Mouse (Mus musculus): ENCODE data around the gene Mettl23. TPM values are rescaled to one million over a fixed set of nuclear protein-coding genes. Genes with fewer than 3 reads are reported as not detected.
"Not testable (repeated sequence)": the region's sequence is repeated elsewhere in the genome, so short reads cannot be mapped to it uniquely, and the experiment has no call there.

The Mettl23 gene
- polyA plus RNA-seq, 1 experiment, result 36.5 TPM

GRCm38 (mm10) chr11:116878454-116878853, 35.4 kb downstream of the Mettl23 start:
- DNase-seq (ENCODE audit: low spot score), result no peak

- DNase-seq (ENCODE audit: low spot score), result no peak
Observed at GRCm38 (mm10) chr11:116880839-116881238, 37.8 kb downstream of the Mettl23 start.

DNA sequence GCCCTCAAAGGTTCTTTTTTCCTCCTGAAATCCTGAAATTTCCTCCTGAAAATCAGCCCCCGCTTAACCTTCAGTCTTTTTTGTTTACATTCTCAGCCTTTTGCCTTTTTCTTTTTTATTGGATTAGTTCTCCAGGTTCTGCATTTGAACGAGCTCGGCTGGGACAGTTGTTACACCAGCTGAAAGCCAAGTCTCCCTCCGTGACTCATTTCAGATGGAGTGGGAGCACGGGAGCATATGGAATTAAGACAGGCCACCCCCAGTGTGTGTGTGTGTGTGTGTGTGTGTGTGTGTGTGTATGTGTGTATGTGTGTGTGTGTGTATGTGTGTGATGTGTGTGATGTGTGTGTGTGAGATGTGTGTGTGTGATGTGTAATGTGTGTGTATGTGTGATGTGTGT, 38.4 kb downstream of the Mettl23 start:
- DNase-seq (ENCODE audit: low spot score), result no peak

- no peak for DNase-seq (ENCODE audit: low spot score)
Observed at GRCm38 (mm10) chr11:116882446-116882845, 39.4 kb downstream of the Mettl23 start.

DNA sequence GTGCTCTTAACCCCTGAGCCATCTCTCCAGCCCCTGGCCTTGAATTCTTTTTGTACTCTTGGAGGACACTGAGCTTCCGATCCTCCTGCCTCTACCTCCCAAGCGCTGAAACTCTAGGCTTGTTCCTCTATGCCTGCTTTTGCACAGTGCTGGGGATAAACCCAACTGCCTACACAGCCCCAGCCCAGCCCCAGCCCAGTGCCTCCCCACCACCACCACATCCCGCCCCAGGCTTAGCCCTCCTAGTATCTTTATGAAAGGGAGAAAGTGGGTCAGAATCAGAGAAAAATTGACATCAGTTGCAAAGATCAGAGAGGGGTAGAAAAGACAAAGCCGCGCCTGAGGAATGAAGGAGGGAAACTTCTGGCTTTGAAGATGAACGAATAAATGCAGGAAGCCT, 41.0 kb downstream of the Mettl23 start:
- DNase-seq (ENCODE audit: low spot score), result no peak

DNA sequence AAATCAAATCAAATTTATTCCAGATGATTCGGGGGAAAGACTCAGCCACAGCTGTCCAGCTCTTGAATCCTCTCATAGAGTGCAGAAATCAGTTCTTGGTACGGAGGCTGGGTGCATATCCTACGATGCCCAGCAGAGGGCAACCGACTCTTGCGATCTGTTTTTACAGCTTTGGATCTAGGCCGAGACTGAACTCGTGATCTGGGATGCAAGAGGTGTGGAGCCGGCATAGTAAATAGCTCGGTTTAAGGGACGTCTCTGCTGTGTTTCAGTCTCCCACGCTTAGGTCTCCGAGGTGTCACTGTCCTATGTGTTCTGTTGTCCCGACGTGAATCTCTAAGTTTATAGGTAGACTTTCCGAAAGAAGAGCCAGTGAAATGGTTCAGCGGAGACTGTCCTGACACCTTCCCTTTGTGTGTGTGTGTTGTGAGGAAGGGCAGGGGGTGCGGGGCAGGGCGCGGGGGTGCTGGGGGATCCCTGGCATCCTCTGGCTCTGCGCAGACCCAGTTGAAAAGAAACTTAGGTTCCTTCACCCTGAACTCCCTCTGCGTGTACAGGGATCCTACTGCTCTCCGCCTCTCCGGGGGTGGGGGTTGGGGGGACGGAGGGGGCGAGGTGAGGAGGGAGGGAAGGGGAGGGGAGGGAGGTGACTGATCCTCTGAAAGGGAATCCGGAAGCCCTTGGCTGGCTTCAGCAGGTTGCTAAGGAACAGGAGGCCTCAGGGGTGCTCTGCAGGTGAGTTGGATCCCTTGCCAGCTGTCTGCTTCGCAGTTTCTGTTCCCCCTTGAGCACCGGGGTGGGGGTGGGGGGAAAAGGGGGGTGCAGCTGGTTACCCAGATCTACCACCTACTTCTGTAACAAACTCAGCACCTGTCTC, 42.4 kb downstream of the Mettl23 start:
- DNase-seq (ENCODE audit: low spot score), result peak; percentile 35

DNA sequence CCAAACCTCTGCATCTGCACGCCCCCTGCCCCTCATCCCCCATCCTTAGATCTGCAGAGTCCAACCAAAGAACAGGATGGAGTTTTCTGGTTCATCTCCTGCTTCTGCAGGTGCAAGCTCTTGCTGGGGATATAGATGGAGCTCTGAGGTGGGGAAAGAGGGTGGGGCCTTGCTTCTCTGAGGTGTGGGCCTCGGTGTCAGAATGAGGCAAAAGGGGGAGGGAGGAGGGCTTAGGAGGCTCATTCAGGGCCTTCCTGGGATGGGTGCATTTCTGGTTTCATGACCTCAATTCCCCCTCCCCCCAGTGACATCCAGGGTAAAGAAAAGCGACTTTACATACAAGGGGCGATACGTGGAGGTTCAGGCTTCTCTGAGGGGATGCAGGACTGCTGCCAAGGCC, 44.1 kb downstream of the Mettl23 start:
- no peak for DNase-seq (ENCODE audit: low spot score)

DNA sequence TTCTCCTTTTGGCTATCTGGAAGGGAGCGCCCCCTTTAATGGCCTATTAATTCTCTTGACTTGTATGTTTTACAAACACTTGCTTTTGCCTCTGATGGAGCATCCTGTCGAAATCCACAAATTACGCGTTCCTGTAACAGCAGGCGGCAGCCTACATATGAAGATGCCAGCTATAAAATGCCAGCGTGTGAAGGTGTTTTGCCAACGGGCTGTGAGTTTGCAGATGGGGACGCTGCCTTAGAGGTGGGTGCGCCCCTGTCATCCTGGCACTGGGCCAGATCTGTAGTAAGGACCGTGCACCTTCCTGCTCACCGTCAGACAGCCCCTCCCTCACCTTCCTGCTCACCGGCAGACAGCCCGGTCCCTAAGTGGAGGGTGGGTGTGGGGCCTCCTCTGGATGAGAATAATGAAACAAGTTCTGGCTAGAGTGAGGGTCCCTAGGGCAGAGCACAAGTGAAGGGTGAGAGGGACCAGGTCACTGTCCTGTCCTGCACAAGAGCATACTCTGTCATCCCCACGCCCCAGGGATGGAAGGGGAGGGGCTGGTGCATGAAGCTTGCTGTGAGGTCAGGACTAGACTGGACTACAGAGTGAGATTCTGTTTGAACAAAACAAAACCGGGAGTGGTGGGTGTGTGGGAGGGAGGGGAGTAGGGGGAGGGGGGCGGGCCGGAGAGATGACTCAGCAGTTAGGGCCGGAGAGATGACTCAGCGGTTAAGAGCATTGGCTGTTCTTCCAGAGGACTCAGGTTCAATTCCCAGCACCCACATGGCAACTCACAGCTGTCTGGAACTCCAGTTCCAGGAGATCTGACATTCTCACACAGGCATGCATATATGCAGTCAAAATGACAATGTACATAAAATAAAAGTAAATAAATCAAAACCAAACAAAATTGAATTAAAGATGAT, 50.7 kb downstream of the Mettl23 start:
- DNase-seq (ENCODE audit: low spot score), result no peak

DNA sequence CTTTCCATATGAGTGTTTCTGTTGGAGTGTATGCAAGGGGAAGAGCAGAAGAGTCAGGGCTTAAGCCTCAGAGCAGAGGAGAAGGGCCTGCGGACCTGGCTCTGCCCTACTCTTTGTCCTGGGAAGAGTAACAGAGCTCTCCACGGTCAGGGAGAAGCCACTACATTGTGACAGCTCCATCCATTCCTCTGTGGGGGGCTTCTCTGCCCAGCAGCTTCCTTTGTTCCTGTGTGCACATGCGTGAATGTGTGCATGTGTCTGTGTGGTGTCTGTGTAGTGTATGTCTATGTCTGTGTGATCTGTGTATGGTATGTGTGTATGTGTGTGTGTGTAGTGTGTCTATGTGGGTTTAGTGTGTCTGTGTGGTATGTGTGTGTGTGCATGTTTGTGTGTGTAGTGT, 52.3 kb downstream of the Mettl23 start:
- no peak for DNase-seq (ENCODE audit: low spot score)

GRCm38 (mm10) chr11:116899247-116899646, 56.2 kb downstream of the Mettl23 start:
- DNase-seq (ENCODE audit: low spot score), result no peak

DNA sequence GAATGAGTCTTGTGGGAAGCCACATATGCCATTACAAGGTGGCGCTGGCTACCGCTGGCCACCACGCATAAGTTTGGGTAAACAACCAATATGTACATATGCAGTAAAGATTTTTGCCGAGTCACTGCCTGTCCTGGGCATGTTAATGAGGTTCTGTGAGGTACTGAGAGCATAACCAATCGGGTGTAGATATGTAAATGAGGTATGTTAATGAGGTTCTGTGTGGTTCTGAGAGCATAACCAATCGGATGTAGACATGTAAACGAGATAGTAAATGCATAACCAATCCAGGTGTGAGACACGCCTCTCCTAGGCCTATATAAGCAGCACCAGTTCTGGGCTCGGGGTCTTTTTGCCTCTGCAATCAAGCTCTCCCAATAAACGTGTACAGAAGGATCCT, 59.5 kb downstream of the Mettl23 start:
- not testable (repeated sequence) for DNase-seq (ENCODE audit: low spot score)

Other genes with a start within 250 kb of the Mettl23 start
- 15.4 and 17.0 TPM in 2 replicates for gene Rhbdf2, start 216.3 kb upstream of the Mettl23 start, polyA plus RNA-seq (2012; rRNA removed)
- 2.0 and 3.1 TPM in 2 replicates for gene Prcd, start 189.7 kb upstream of the Mettl23 start, polyA plus RNA-seq (2012; rRNA removed)
- gene Cygb, start 189.0 kb upstream of the Mettl23 start, polyA plus RNA-seq (2012; rRNA removed), result 156 and 160 TPM in 2 replicates
- gene St6galnac1, start 67.8 kb upstream of the Mettl23 start, polyA plus RNA-seq (2012; rRNA removed), result 0.03 TPM in 1 of 2 replicates, not detected in the other
- gene Mxra7, start 15.2 kb upstream of the Mettl23 start, polyA plus RNA-seq (2012; rRNA removed), result 42.8 and 63.1 TPM in 2 replicates
- gene Jmjd6, start 171 bp downstream of the Mettl23 start, polyA plus RNA-seq (2012; rRNA removed), result 28.3 and 29.6 TPM in 2 replicates
- 26.3 and 27.6 TPM in 2 replicates for gene Mfsd11, start 9.2 kb downstream of the Mettl23 start, polyA plus RNA-seq (2012; rRNA removed)
- 319 and 429 TPM in 2 replicates for gene Srsf2, start 9.8 kb downstream of the Mettl23 start, polyA plus RNA-seq (2012; rRNA removed)
- gene Mgat5b, start 75.6 kb downstream of the Mettl23 start, polyA plus RNA-seq (2012; rRNA removed), result 0.13 and 0.22 TPM in 2 replicates

Data from urinary bladder, adult 2 months (tissue).